Mouse (Mus musculus) megakaryocyte-erythroid progenitor cell, adult 5 weeks (primary cell): ENCODE measurements around the gene N6amt1. TPM values are rescaled to one million over a fixed set of nuclear protein-coding genes. Genes with fewer than 3 reads are reported as not detected.

Experiments used
- polyA plus RNA-seq: library from polyadenylated mRNA; stranded (reverse); fragments of >175 nt; gene quantifications from 2 replicates; pipeline ENCODE4 v1.2.3, GENCODE M21; 2012

N6amt1 gene
- 6.1 and 6.5 TPM in 2 replicates for polyA plus RNA-seq

GRCm38 (mm10) chr16:87354075-87354583 is at the start of gene N6amt1:
Gene N6amt1, plus strand, starts transcription at chr16:87354185.

Other genes with a start within 250 kb of the N6amt1 start
- 1.7 and 2.2 TPM in 2 replicates for gene Ltn1, start 78.4 kb downstream of the N6amt1 start, polyA plus RNA-seq
- gene Rwdd2b, start 86.4 kb downstream of the N6amt1 start, polyA plus RNA-seq: 2.2 and 5.4 TPM in 2 replicates
- gene Usp16, start 100.5 kb downstream of the N6amt1 start, polyA plus RNA-seq: 23.7 and 27.1 TPM in 2 replicates
- 99.0 and 109 TPM in 2 replicates for gene Cct8, start 141.7 kb downstream of the N6amt1 start, polyA plus RNA-seq
- not detected in 2 replicates for gene Map3k7cl, start 199.1 kb downstream of the N6amt1 start, polyA plus RNA-seq